Mouse (Mus musculus) liver, adult 2 months (tissue): ENCODE results near the gene Hc.

Experiments used
- CTCF ChIP-seq: fragments of 200-500 bp; IDR thresholded peaks from 2 replicates; pipeline ENCODE4 v1.5.1; 2011; ENCODE audit warnings: low read depth, low read length, control low read depth
- POLR2A ChIP-seq: fragments of 200-500 bp; IDR thresholded peaks from 2 replicates; pipeline ENCODE4 v1.6.1; 2011; ENCODE audit warnings: low read length, control low read depth; ENCODE audit not compliant: insufficient read depth; ENCODE audit errors: extremely low read depth

DNA sequence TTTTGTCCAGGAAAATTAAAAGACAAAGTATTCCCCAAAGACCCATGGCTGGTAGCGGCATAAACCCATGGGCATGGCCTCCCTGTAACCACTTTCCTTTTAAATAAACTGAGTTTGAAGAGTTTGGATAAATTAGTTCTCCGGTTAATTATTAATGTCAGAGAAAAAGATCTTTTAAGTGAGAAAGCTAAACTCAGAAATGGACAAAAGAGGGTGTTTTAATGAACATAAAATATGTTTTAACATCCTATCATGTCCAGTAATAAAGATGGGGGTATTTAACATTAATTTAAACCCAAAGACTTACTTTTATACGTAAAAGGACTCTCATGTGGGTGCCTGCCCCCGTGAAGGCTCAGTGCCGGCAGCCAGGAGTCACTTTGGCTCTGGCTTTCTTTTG is at the start of gene Hc:
- TF ChIP-seq CTCF = no peak
- no peak for TF ChIP-seq POLR2A
